Mouse (Mus musculus): ENCODE measurements around the gene 4921539E11Rik.

- TF ChIP-seq EP300 (IDR thresholded peaks at IDR 0.05; ENCODE audit: low read depth) (no peak), CTCF (IDR thresholded peaks at IDR 0.05; ENCODE audit: low read depth) (no peak)
Observed at GRCm38 (mm10) chr4:103288342-103288741, 2.3 kb downstream of the 4921539E11Rik start.
